Mouse (Mus musculus) embryonic stem cell, embryonic (primary cell): ENCODE data around the gene Shc3.

Source experiments
- CTCF ChIA-PET, 4 experiments: fragments of 300-600 bp in 2 of 4; fragments of 350-600 bp in 2 of 4; sonication (Branson Sonifier 250); formaldehyde crosslinking; loops; one replicate each; lab custom pipeline; 2022; ENCODE audit warnings: inconsistent platforms in 2 of 4; lab: Charles Lee
- POLR2A ChIA-PET, 4 experiments: fragments of 300-600 bp in 2 of 4; fragments of 350-600 bp in 2 of 4; sonication (Branson Sonifier 250); formaldehyde crosslinking; loops; one replicate each; lab custom pipeline; 2022; ENCODE audit warnings: antibody characterized with exemption in 4 of 4, inconsistent platforms in 1 of 4; lab: Charles Lee

The Shc3 gene

GRCm38 (mm10) chr13:51413461-51413860 is 155.8 kb downstream of the Shc3 start:
- ChIA-PET CTCF (interaction anchor here in 3 of 4 experiments (0.8 to 2.2 kb wide), 3 partner anchors 12 to 464 kb away, joined by 3 to 12 read pairs (median 6); no protein-coding TSS in a partner anchor), POLR2A (interaction anchor here in 2 of 4 experiments (1.0 to 2.1 kb wide), 3 partner anchors 13 to 243 kb away, joined by 3 to 6 read pairs (median 6); no protein-coding TSS in a partner anchor)

GRCm38 (mm10) chr13:51411696-51412430 is 157.4 kb downstream of the Shc3 start:
- POLR2A ChIA-PET, result interaction anchor here in 1 of 4 experiments (2.1 kb wide), 1 partner anchor 11 kb away, joined by 6 read pairs; no protein-coding TSS in a partner anchor

DNA sequence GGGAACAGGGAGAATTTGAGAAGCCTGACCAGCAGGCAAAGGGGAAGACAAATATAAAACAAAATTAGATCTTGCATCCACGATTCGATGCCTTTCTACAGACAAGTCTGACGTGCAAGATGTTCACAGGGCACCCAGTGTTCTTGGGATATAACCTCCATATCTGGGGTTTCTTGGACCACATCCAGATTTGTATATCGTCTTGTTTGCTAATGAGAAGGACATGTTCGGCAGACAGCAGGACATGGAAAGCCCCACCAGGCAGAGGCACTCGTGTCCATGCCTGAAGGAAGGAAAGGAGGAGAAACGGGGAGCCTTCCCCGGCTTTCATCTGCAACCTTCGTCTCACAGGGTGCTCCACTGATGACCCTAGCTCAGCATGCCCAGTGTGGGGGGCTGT is 158.0 kb downstream of the Shc3 start:
- ChIA-PET CTCF (no interaction called here), POLR2A (no interaction called here)

More at GRCm38 (mm10) chr13:51411696-51412430, 157.4 kb downstream of the Shc3 start:
- CTCF ChIA-PET, result interaction anchor here in 2 of 4 experiments (0.7 to 1.2 kb wide), 2 partner anchors 23 to 462 kb away, joined by 3 to 4 read pairs; no protein-coding TSS in a partner anchor

DNA sequence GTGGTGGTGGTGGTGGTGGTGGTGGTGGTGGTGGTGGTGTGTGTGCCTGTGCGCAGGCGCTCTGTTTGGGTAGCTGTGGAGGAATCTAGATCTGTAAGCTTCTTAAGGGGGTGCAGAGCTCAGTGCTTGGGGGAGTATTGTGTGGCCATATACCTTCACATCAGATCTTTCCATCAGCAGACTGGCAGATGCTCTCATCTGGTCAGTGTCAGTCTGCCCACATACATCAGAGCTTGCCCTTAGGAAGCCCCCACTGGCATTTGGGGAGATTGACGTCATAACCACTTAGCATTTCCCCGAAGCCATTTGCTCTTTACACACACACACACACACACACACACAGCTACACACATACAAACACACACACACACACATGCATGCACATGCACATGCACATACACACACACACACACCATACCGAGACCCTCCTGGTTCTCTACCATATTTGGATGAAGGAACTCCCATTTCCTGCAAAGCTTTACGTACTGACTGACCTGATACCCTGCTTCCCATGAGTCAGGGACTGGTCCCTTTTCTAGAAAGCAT is 159.2 kb downstream of the Shc3 start:
- CTCF ChIA-PET, result interaction anchor here (0.6 to 3.4 kb wide), 5 partner anchors 9 to 446 kb away, joined by 3 to 17 read pairs (median 3); partner anchors contain the start of gene Nxnl2 (in 1 of the 4)
- POLR2A ChIA-PET, result interaction anchor here in 1 of 4 experiments (0.6 to 0.7 kb wide), 2 partner anchors 196 to 253 kb away, joined by 3 to 4 read pairs; no protein-coding TSS in a partner anchor

GRCm38 (mm10) chr13:51408519-51409001 is 160.7 kb downstream of the Shc3 start, which contains the start of gene S1pr3:
TSS of gene S1pr3 (plus strand) at chr13:51408639.
- ChIA-PET POLR2A (interaction anchor here in 3 of 4 experiments (0.5 to 2.4 kb wide), 8 partner anchors 8 to 592 kb away, joined by 3 to 10 read pairs (median 3); no protein-coding TSS in a partner anchor), CTCF (interaction anchor here in 3 of 4 experiments (1.0 to 3.4 kb wide), 9 partner anchors 10 to 461 kb away, joined by 3 to 17 read pairs (median 4); no protein-coding TSS in a partner anchor)

DNA sequence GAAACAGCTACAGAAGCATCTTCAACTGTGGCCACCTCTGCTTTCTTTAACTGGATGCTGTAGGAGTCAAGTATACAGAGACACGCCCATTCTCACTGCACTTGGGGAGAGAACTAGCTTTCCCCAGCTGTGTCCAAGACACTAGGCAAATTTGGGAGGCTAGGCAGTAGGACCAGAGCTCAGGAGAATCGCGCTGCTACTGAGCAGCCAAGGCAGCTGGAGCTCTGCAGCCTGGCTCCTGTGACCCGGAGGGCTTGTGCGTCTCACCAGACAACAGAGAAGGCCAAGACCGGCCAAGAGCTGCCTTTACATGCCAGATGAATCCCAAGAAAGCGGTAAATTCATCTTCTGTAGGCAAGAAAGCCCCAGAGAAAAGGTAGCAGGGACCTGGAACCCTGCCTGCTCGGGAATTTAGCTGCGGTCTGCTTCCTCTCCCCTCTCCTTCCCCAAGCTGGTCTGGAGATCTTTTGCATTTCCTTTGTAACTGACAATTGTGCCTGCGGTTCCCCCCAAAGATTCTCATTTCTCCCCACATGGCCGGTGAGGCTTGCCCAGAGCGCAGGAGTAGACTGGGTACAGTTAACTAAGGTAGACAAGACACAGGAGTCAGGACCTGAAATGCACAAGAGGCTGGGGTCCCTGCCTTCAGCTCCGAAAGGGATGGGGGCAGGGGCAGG is 161.5 kb downstream of the Shc3 start:
- ChIA-PET POLR2A (interaction anchor here (0.5 to 2.4 kb wide), 9 partner anchors 8 to 591 kb away, joined by 3 to 10 read pairs (median 3); no protein-coding TSS in a partner anchor), CTCF (interaction anchor here (0.8 to 3.4 kb wide), 8 partner anchors 10 to 442 kb away, joined by 3 to 17 read pairs (median 5); no protein-coding TSS in a partner anchor)

DNA sequence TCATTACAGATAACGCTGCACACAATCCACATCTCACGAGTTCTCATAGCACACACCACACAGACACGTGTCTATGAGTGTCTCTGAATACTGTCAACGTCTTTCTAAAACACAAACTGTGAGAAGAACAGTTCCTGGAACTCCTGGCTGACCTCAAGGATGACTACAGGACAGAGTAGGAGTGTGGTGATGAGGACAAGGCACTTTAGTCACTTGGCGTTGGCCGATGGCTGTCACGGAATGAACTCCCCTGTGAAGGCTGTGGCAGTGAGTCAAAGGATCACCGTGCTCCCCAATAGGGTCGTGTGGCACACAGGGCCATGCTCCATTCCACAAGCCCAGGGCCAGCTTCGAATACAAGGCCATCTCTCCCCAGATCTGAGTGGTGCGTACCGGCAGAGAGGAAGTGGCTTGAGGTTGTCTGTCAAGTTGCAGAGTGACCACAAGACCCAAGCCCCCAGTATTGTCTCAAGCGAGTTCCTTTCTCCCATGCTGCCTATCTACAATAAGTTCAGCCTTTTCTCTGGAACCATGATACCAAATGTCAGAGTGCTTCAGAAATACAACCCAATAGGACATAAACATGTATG is 163.4 kb downstream of the Shc3 start:
- ChIA-PET CTCF (no interaction called here), POLR2A (no interaction called here)

DNA sequence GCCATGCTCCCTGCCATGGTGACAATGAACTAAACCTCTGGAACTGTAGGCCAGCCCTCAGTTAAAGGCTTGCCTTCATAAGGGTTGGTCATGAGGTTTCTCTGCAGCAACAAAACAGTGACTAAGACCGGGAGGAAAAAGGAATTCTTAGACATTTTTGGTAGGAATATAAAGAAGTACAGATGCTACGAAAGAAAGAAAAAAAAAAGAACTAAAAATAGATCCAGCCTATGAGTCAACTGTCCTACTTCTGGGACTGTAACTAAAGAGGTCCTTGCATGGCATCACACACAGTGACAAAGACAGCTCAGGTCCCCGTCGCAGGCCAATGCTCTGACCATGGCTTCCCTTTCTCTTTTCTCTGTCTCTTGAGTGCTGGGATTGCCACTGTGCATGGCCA is 164.7 kb downstream of the Shc3 start:
- ChIA-PET POLR2A (no interaction called here), CTCF (no interaction called here)

- CTCF ChIA-PET, result interaction anchor here (0.5 to 1.2 kb wide), 10 partner anchors 9 to 515 kb away, joined by 3 to 5 read pairs (median 4); no protein-coding TSS in a partner anchor
- POLR2A ChIA-PET, result interaction anchor here (0.6 to 2.6 kb wide), 15 partner anchors 7 to 1738 kb away, joined by 3 to 10 read pairs (median 4); partner anchors contain the start of gene S1pr3 (in 1 of the 4)
Measured at GRCm38 (mm10) chr13:51400736-51401501, 168.3 kb downstream of the Shc3 start.

GRCm38 (mm10) chr13:51400186-51400719 is 169.0 kb downstream of the Shc3 start:
- ChIA-PET CTCF (interaction anchor here (0.5 to 1.2 kb wide), 10 partner anchors 10 to 514 kb away, joined by 3 to 5 read pairs (median 4); no protein-coding TSS in a partner anchor), POLR2A (interaction anchor here (0.6 to 2.6 kb wide), 17 partner anchors 8 to 1738 kb away, joined by 3 to 10 read pairs (median 4); partner anchors contain the start of gene S1pr3 (in 1 of the 4))

- ChIA-PET CTCF (interaction anchor here in 2 of 4 experiments (0.9 to 1.2 kb wide), 2 partner anchors 25 kb away, joined by 3 to 5 read pairs; no protein-coding TSS in a partner anchor), POLR2A (interaction anchor here in 2 of 4 experiments (0.7 to 2.6 kb wide), 4 partner anchors 9 to 243 kb away, joined by 3 to 10 read pairs (median 4); partner anchors contain the start of gene S1pr3 (in 1 of the 2))
Measured at GRCm38 (mm10) chr13:51399562-51399961, 169.7 kb downstream of the Shc3 start.

GRCm38 (mm10) chr13:51397861-51398260 is 171.4 kb downstream of the Shc3 start:
- ChIA-PET CTCF (interaction anchor here in 1 of 4 experiments (0.7 kb wide), 1 partner anchor 790 kb away, joined by 3 read pairs; no protein-coding TSS in a partner anchor), POLR2A (no interaction called here)

DNA sequence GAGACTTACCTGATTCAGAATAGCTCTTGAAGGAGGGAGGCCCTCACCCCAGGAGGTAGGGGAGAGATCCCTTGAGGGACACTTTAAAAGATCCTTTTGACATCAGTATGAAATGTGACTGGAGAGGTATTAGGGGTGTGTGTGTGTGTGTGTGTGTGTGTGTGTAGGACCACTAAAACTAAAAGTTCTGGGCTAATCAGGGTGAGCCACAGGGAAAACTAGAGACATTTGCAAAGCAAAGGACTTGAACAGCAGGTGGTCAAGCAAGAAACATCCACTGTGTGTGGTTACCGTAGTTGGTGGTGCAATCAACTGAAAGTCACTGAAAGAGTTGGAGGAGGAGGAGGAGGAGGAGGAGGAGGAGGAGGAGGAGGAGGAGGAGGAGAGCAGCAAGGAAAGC is 177.0 kb downstream of the Shc3 start:
- CTCF ChIA-PET, result interaction anchor here in 1 of 4 experiments (0.6 kb wide), 1 partner anchor 301 kb away, joined by 4 read pairs; no protein-coding TSS in a partner anchor
- POLR2A ChIA-PET, result interaction anchor here in 2 of 4 experiments (0.5 to 1.0 kb wide), 2 partner anchors 14 to 255 kb away, joined by 3 read pairs; no protein-coding TSS in a partner anchor

- ChIA-PET CTCF (no interaction called here), POLR2A (interaction anchor here in 1 of 4 experiments (1.0 kb wide), 1 partner anchor 14 kb away, joined by 3 read pairs; no protein-coding TSS in a partner anchor)
Measured at GRCm38 (mm10) chr13:51391359-51391916, 177.8 kb downstream of the Shc3 start.

- POLR2A ChIA-PET, result interaction anchor here in 1 of 4 experiments (1.2 kb wide), 1 partner anchor 9 kb away, joined by 3 read pairs; no protein-coding TSS in a partner anchor
- CTCF ChIA-PET, result no interaction called here
Measured at GRCm38 (mm10) chr13:51390398-51390797, 178.8 kb downstream of the Shc3 start.

DNA sequence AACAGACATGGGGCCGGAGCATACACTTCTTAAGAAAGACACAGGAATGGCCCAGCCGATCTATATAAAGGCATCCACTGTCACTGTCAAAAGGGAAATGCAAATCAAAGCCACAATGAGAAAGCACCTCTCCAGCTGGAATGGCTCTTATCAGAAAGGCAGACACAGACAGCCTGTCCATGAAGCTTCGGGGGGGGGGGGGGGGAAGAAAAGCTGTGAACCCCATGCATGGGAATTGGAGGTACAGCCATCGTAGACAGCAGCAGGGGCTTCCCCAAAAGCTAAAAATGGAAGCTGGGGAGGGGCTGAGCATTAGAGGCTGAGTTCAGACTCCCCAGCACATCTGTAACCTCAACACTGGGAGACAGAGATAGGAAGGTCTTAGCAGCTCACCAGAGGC is 181.3 kb downstream of the Shc3 start:
- CTCF ChIA-PET, result no interaction called here
- POLR2A ChIA-PET, result interaction anchor here in 1 of 4 experiments (0.6 kb wide), 1 partner anchor 16 kb away, joined by 3 read pairs; no protein-coding TSS in a partner anchor
